Mouse (Mus musculus): ENCODE data around the gene Hoxd10. TPM values are rescaled to one million over a fixed set of nuclear protein-coding genes. Genes with fewer than 3 reads are reported as not detected.
A peak's percentile ranks its signal among the peaks of the same experiment; 100 is the strongest.

Hoxd10 gene
- polyA plus RNA-seq, 1 experiment from 2014 or later, result not detected

GRCm38 (mm10) chr2:74735851-74736687 is 44.3 kb downstream of the Hoxd10 start:
- no peak overlapping the region for H3K9ac ChIP-seq
- WGBS, result under 1% methylated on average over 42 of the region's 42 CpGs
- H3K36me3 ChIP-seq (replicated peaks), result no peaks in the 10 kb centered on the region
- 0 out of 2 replicates have a peak, but pooled peaks cover 14% of the 10 kb centered on the region for H3K4me1 ChIP-seq
- peak overlapping the region; percentile 33 for H3K4me2 ChIP-seq
- peaks cover 100% of the 10 kb centered on the region for H3K27me3 ChIP-seq
- no peak overlapping the region for H3K4me3 ChIP-seq (replicated peaks)
- ATAC-seq (ENCODE audit: low FRiP score), result no peak
- no peak overlapping the region for H3K27ac ChIP-seq
- no peaks in the 10 kb centered on the region for H3K9me3 ChIP-seq

- Histone ChIP-seq H3K4me3 (replicated peaks) (no peak overlapping the region), H3K9me3 (no peaks in the 10 kb centered on the region), H3K27me3 (peaks cover 100% of the 10 kb centered on the region), H3K4me1 (0 out of 2 replicates have a peak, but pooled peaks cover 14% of the 10 kb centered on the region), H3K9ac (no peak overlapping the region), H3K27ac (no peak overlapping the region), H3K4me2 (no peak overlapping the region), H3K36me3 (replicated peaks) (no peaks in the 10 kb centered on the region)
- WGBS, result 2% methylated on average over 15 of the region's 15 CpGs
- no peak for ATAC-seq (ENCODE audit: low FRiP score)
Observed at GRCm38 (mm10) chr2:74736688-74737577, 45.2 kb downstream of the Hoxd10 start.

DNA sequence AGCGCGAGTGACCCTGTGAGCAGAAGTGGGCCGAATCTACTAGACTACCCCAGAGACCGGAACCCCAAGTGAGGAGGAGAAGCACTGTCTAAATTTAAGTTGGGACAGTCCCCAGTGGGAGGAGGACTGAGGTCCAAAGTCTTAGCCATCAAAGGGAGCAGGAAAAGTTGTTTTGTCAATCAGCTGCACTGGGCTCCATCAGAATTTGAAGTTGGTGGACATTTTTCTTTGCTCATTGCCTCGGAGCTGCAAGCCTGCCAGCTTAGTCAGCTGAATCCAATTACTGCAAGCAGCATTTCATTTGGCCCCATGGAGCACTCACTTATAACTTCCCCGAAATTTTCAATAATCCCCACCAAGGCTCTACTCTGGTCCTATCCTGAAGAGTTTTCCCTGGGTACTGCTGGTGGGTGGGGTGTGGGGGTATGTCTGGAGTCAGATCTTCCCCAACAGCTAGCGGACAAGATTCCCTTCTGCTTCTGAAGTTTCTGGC is 45.9 kb downstream of the Hoxd10 start:
- no peak overlapping the region for H3K4me3 ChIP-seq (replicated peaks)
- no peak overlapping the region for H3K9ac ChIP-seq
- H3K27me3 ChIP-seq, result peaks cover 99% of the 10 kb centered on the region
- H3K9me3 ChIP-seq, result no peaks in the 10 kb centered on the region
- no peak overlapping the region for H3K4me2 ChIP-seq
- WGBS, result 1% methylated on average over 7 of the region's 7 CpGs
- no peak overlapping the region for H3K27ac ChIP-seq
- H3K4me1 ChIP-seq, result 0 out of 2 replicates have a peak, but pooled peaks cover 12% of the 10 kb centered on the region
- no peaks in the 10 kb centered on the region for H3K36me3 ChIP-seq (replicated peaks)
- no peak for ATAC-seq (ENCODE audit: low FRiP score)

DNA sequence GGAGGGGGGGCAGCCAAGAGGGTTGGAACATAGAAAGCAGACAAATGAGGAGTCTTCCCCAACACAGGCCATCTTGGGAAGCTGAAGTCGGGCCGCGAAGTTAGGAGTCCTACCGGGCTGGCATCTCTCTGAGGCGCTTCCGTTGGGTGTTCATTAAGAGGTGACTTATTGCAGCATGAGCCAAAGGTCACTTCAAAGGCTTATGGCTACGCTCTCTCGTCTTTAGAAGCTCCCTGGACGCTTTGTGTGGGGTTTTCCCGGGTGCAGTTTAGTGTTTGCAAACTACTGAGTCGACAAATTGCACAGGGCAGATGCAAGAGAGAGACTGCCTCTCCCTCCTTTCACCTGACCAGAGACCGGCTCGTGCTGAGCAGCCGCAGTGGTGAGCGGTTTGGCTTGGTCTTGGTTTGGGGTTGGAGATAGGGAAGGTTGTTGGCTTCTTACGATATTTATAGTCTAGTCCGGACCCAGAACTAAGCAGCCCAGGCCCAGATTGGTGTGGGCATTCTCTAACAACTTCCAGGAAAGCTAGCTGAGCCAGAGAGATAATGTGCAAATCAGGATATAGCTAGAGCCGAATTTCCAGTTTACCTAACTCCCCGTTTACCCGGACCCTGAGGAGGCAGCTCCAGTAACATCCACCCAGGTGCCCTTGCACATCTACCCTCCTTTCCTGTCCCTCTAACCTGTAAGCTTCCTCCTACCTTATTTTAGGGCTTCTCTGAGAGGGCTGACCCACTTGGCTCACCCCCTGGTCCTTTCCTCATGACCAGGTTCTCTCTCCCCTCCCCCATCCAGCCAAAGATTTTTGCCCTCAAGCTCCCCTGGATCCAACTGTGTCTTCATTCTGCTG is 47.1 kb downstream of the Hoxd10 start:
- no peaks in the 10 kb centered on the region for H3K36me3 ChIP-seq (replicated peaks)
- H3K9ac ChIP-seq, result no peak overlapping the region
- no peak overlapping the region for H3K4me2 ChIP-seq
- H3K27me3 ChIP-seq, result peaks cover 97% of the 10 kb centered on the region
- no peak for ATAC-seq (ENCODE audit: low FRiP score)
- H3K27ac ChIP-seq, result no peak overlapping the region
- H3K4me3 ChIP-seq (replicated peaks), result no peak overlapping the region
- H3K9me3 ChIP-seq, result no peaks in the 10 kb centered on the region
- under 1% methylated on average over 20 of the region's 20 CpGs for WGBS
- H3K4me1 ChIP-seq, result 0 out of 2 replicates have a peak, but pooled peaks cover 7% of the 10 kb centered on the region

DNA sequence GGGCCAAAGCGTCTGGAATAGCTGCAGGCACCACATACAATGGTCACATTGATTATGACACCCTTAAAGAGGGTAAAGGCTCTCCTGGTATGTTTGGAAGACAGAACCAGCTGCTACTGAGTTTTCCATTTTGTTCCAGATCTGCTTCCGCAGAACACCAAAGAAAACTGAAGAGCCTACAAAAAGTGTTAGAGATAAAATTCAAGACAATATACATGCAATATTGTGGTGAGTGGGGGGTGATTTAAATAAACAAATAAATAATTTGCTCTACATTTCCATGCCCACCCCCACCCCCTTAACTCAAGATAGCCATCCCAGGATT is 47.7 kb downstream of the Hoxd10 start:
- Histone ChIP-seq H3K27ac (no peak overlapping the region), H3K9me3 (no peaks in the 10 kb centered on the region), H3K36me3 (replicated peaks) (no peaks in the 10 kb centered on the region), H3K27me3 (peaks cover 97% of the 10 kb centered on the region), H3K9ac (no peak overlapping the region), H3K4me1 (0 out of 2 replicates have a peak, but pooled peaks cover 7% of the 10 kb centered on the region), H3K4me2 (no peak overlapping the region), H3K4me3 (replicated peaks) (no peak overlapping the region)
- WGBS, result 5% methylated on average over 2 of the region's 2 CpGs
- ATAC-seq (ENCODE audit: low FRiP score), result no peak

DNA sequence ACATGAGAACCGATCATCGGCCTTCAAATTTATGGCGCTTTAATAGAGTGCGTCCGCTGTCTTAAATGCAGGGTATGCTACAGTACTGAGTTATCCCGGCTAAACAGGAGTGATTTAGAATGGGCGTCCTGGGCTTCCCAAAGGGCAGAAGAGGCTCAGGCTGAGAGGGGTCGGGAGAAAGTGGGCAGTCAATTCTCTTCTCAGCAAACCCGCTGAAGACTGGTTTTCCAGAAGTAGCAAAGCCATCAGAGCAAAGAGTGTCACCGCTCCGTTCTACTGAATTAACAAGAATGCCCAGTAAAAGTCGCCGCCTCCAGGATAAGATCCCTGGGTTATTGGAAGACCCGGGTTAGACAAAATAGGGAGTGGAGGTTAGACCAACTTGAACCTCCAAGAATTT is 48.1 kb downstream of the Hoxd10 start:
- ATAC-seq (ENCODE audit: low FRiP score), result no peak
- WGBS, result 2% methylated on average over 14 of the region's 14 CpGs
- Histone ChIP-seq H3K9ac (no peak overlapping the region), H3K4me2 (no peak overlapping the region), H3K4me1 (0 out of 2 replicates have a peak, but pooled peaks cover 7% of the 10 kb centered on the region), H3K27ac (no peak overlapping the region), H3K9me3 (no peaks in the 10 kb centered on the region), H3K27me3 (peaks cover 97% of the 10 kb centered on the region), H3K4me3 (replicated peaks) (no peak overlapping the region), H3K36me3 (replicated peaks) (no peaks in the 10 kb centered on the region)

DNA sequence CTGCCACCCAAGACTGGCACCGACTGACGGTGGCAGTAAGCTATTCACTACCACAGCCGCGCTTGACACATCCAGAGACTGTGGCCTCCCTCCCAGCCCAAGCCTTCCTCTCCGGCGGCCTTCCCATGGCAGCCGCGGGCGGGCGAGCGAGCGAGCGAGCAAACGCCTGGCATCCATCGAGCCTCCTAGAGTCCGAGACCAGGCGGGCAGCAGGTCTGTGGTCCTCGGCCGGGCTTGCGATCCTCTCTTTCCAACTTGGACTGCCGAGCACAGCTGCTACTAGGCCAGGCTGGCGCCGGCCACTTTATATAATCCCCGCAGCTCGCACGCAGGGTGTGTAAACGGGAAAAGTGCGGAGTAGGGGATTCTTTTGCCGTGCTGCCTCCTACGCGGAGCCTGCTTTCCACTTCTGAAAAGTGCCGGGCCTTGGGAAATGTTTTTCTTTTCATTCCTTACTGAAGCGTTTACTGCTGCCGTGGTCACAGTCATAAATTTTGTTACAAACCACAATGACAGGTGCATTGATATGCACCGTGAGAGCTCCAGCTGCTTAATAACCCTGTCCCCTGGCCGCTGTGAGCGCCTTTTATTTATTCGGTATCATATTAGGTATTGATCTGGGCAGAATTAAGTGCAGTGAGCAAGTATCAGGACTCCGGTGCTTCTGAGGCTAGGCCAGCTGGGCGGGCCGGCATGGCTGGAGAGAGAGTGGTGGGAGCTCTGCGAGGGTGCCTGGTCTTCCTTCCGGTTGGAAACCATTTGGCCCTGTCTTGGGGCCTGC is 48.8 kb downstream of the Hoxd10 start:
- no peak overlapping the region for H3K4me2 ChIP-seq
- H3K4me1 ChIP-seq, result 0 out of 2 replicates have a peak, but pooled peaks cover 7% of the 10 kb centered on the region
- H3K27me3 ChIP-seq, result peaks cover 97% of the 10 kb centered on the region
- no peak overlapping the region for H3K27ac ChIP-seq
- under 1% methylated on average over 43 of the region's 43 CpGs for WGBS
- H3K4me3 ChIP-seq (replicated peaks), result no peak overlapping the region
- no peak for ATAC-seq (ENCODE audit: low FRiP score)
- H3K9me3 ChIP-seq, result no peaks in the 10 kb centered on the region
- H3K36me3 ChIP-seq (replicated peaks), result no peaks in the 10 kb centered on the region
- H3K9ac ChIP-seq, result no peak overlapping the region

DNA sequence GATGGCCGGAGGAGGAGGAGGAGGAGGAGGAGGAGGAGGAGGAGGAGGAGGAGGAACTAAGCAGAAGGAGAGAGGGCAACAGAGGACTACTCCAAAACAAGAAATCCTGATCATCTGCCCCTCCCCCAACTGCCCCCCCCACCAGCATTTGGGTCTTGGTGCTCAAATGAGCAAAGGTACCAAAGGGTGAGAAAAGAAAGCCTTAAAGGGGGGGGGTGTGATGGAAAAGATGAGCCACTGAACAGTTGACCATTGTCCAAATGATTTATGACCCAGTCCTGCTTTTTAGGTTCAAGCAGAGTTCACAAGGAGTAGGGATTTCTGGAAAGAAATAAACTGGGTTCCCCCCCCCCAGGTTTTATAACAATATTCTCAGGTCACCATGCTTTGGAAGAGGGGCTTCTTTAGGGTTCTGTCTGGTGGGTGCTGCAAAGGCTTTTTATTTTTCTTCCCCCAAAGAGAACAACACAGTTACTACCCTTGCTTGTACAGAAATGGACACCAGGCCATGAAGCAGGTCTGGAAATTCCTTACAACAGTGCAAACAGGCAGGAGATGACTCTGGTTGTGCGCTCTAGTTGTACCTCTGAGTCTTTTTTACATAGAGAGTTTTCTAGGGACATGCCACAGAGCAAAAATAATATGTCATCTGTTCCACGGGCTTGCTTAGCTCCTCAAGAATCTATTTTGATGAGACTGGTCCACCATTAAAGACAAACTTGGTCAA is 49.7 kb downstream of the Hoxd10 start:
- no peak overlapping the region for H3K9ac ChIP-seq
- no peak overlapping the region for H3K4me3 ChIP-seq (replicated peaks)
- no peaks in the 10 kb centered on the region for H3K9me3 ChIP-seq
- peaks cover 97% of the 10 kb centered on the region for H3K27me3 ChIP-seq
- 29% methylated on average over 2 of the region's 3 CpGs for WGBS
- H3K4me2 ChIP-seq, result no peak overlapping the region
- ATAC-seq (ENCODE audit: low FRiP score), result no peak
- H3K4me1 ChIP-seq, result no peaks in the 10 kb centered on the region
- no peak overlapping the region for H3K27ac ChIP-seq
- H3K36me3 ChIP-seq (replicated peaks), result no peaks in the 10 kb centered on the region

DNA sequence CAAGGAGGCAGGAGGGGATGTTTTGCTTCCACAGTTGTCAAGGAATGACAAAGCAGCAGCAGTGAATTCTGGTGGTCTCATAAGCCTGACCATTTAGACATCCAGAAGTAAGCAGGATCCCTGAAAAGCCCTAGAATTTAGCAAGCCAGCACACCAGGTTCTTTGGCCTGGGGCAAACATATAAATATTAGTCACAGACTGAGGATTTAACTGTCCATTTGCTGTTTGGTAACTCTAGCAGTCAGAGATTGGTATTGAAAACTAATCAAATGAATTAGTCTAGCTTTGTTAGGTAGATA is 50.2 kb downstream of the Hoxd10 start:
- H3K9ac ChIP-seq, result no peak overlapping the region
- no peaks in the 10 kb centered on the region for H3K9me3 ChIP-seq
- H3K27ac ChIP-seq, result no peak overlapping the region
- H3K4me2 ChIP-seq, result no peak overlapping the region
- H3K4me3 ChIP-seq (replicated peaks), result no peak overlapping the region
- H3K27me3 ChIP-seq, result peaks cover 97% of the 10 kb centered on the region
- H3K4me1 ChIP-seq, result 0 out of 2 replicates have a peak, but pooled peaks cover 5% of the 10 kb centered on the region
- no peak for ATAC-seq (ENCODE audit: low FRiP score)
- H3K36me3 ChIP-seq (replicated peaks), result no peaks in the 10 kb centered on the region

Data from forebrain, embryonic 12.5 days (tissue).